Mouse (Mus musculus) CH12.LX (cell line): Measurements from ENCODE around the gene App.

Experiments used
- BHLHE40 ChIP-seq: IDR thresholded peaks from 2 replicates; pipeline ENCODE4 v1.6.1; 2011; ENCODE audit warnings: mild to moderate bottlenecking, low read depth, low read length, improper control_type of control experiment
- CHD1 ChIP-seq: IDR thresholded peaks from 2 replicates; pipeline ENCODE4 v1.6.1; 2012; ENCODE audit warnings: low read depth, low read length, improper control_type of control experiment, inconsistent platforms
- CTCF ChIP-seq, 2 experiments: IDR thresholded peaks in 1 of 2; conservative IDR thresholded peaks in 1 of 2; 2 replicates each; pipeline ENCODE4 v1.5.1; 2011 to 2012; ENCODE audit warnings: low read depth in 2 of 2, low read length in 2 of 2, improper control_type of control experiment in 1 of 2, inconsistent platforms in 1 of 2, mild to moderate bottlenecking in 1 of 2, moderate library complexity in 1 of 2
- ETS1 ChIP-seq: conservative IDR thresholded peaks from 2 replicates; pipeline ENCODE4 v1.6.1; 2012; ENCODE audit warnings: low read depth, mild to moderate bottlenecking, inconsistent platforms, low read length, improper control_type of control experiment, moderate library complexity
- HCFC1 ChIP-seq: IDR thresholded peaks from 2 replicates; pipeline ENCODE4 v1.6.1; 2012; ENCODE audit warnings: low read depth, mild to moderate bottlenecking, inconsistent platforms, low read length, improper control_type of control experiment
- MAFK ChIP-seq: IDR thresholded peaks from 2 replicates; pipeline ENCODE4 v1.6.1; 2011; ENCODE audit warnings: low read length, improper control_type of control experiment; ENCODE audit not compliant: insufficient replicate concordance
- MEF2A ChIP-seq: IDR thresholded peaks from 2 replicates; pipeline ENCODE4 v1.6.1; 2014; ENCODE audit warnings: low read depth, mild to moderate bottlenecking, inconsistent platforms, low read length, improper control_type of control experiment, borderline replicate concordance
- POLR2A ChIP-seq: IDR thresholded peaks from 2 replicates; pipeline ENCODE4 v1.6.1; 2011; ENCODE audit warnings: low read depth, mild to moderate bottlenecking, improper control_type of control experiment, low read length
- SMC3 ChIP-seq: IDR thresholded peaks from 2 replicates; pipeline ENCODE4 v1.6.1; 2011; ENCODE audit warnings: low read depth, low read length, improper control_type of control experiment
- TCF12 ChIP-seq: IDR thresholded peaks from 2 replicates; pipeline ENCODE4 v1.6.1; 2014; ENCODE audit warnings: low read depth, mild to moderate bottlenecking, inconsistent platforms, low read length, improper control_type of control experiment
- UBTF ChIP-seq: IDR thresholded peaks from 2 replicates; pipeline ENCODE4 v1.6.1; 2012; ENCODE audit warnings: low read depth, mild to moderate bottlenecking, inconsistent platforms, low read length, improper control_type of control experiment, moderate library complexity
- USF1 ChIP-seq: IDR thresholded peaks from 2 replicates; pipeline ENCODE4 v1.6.1; 2014; ENCODE audit warnings: low read depth, mild to moderate bottlenecking, inconsistent platforms, low read length, improper control_type of control experiment
- ZKSCAN1 ChIP-seq: IDR thresholded peaks from 2 replicates; pipeline ENCODE4 v1.6.1; 2012; ENCODE audit warnings: low read depth, inconsistent platforms, low read length, improper control_type of control experiment, borderline replicate concordance

- TF ChIP-seq UBTF (no peak), POLR2A (no peak), CTCF (conservative IDR thresholded peaks at IDR 0.05 in 1 of 2, IDR thresholded peaks at IDR 0.05 in 1 of 2; ENCODE audit: low read depth in 2 of 2, low read length in 2 of 2) (no peak), HCFC1 (no peak), MAFK (no peak), SMC3 (no peak), USF1 (no peak), ZKSCAN1 (no peak), MEF2A (no peak), TCF12 (no peak), ETS1 (no peak), BHLHE40 (no peak), CHD1 (no peak)
Measured at GRCm38 (mm10) chr16:85143188-85143587, 30.4 kb downstream of the App start.
